Mouse (Mus musculus) layer of hippocampus, postnatal 25 days (tissue): ENCODE data around the gene Olfr372. TPM values are rescaled to one million over a fixed set of nuclear protein-coding genes. Genes with fewer than 3 reads are reported as not detected.
"Not testable (repeated sequence)": the region's sequence is repeated elsewhere in the genome, so short reads cannot be mapped to it uniquely, and the experiment has no call there.

Source experiments
- DNase-seq, 2 experiments: peaks; one replicate each; pipeline ENCODE4 v3.0.0; 2022; ENCODE audit warnings: mixed read lengths in 2 of 2, low spot score in 1 of 2; ENCODE audit errors: extremely low spot score in 1 of 2
- total RNA-seq, 2 experiments: library from RNA; stranded (reverse); gene quantifications; 2 replicates each; pipeline ENCODE4 v1.2.3; 2021

Olfr372 gene
- total RNA-seq, result not detected

DNA sequence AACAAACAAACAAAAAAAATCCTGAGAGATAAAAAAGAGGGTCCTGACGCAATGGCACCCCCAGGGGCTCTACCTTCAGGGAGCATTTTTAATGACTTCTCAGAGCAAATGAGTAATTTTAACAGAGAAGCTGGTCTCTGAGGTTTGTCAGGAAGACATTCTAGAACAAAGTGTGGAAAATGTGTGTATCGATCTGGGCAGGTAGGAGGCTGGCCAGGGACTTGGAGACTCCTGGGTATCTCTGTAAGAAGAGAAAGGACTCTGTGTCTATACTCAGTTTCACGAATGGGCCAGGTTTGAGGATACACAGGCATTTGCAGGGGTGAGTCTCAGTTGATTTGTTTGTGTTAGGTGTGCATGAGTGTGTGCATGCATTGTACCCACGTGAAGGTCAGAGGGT lies at the start of gene Olfr372:
Gene Olfr372 (plus strand): TSS at position 301 of the 400 bp plus-strand sequence.
- not testable (repeated sequence) for DNase-seq

DNA sequence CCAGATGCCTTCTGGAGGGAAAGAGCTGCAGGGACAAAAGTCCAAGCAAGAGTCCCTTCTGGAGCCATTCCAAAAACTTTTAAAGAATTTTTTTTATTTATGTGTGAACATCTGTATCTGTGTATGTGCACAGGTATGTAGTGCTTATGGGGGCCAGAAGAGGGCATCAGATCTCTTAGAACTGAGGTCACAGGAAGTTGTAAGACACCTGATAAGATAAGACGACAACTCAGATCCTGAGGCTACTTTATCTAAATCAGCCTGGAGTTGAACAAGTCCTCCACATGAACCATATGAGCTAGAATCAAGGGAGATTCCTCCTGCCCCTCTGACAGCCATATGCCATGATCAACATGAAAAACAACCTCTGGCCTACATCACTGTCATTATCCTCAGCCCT lies 41.6 kb upstream of the Olfr372 start:
- DNase-seq, result no peak

DNA sequence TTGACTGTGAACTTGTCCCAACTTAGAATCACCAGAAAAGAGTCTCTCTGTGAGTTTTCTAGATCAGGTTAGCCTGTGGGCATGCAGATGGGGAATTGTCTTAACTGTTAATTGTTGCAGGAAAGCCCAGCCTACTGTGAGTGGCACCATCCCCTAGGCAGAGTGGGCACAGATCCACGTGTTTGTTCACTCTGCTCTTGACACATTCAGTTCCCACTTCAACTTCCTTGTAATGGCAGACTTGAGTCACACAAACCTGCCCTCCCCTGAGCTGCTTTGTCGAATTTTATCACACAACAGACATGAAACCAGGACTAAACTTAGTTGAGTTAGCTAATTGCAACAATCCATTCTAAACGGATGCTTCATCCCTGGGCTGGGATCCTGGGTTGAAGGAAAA lies 40.8 kb upstream of the Olfr372 start:
- DNase-seq, result no peak

DNA sequence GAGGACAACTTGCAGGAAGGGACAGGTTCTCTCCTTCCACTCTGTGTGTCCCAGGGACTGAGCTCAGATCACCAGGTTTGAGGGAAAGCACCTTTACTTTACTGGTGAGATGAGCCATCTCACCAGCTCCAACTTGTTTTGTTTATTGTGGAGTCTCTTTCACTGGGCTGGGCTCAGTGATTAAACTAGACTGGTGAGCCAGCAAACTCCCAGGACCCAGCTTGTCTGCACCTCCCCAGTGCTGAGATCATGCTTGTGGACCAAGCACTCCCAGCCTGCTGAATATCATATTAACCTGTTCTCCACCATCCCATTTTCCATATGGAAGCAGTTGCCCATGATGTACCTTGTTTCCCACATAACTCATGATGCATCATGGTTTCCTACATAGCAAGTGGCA lies 38.1 kb upstream of the Olfr372 start:
- DNase-seq, result no peak

DNA sequence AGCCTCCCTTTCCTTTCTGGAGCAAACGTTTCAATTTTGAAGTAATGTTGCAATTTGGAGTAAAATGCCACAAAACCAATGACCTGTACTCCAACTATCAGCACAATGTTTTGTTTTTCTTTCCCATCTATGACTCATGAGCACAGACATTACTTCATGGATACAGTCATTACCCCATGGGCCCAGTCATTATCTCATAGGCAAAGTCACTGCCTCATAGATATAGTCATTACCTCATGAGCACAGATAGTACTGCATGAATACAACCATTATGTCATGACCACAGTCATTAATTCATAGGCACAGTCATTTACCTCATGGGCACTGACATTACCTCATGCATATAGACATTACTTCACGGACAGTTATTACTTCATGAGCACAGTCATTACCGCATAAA lies 35.1 kb upstream of the Olfr372 start:
- no peak for DNase-seq

DNA sequence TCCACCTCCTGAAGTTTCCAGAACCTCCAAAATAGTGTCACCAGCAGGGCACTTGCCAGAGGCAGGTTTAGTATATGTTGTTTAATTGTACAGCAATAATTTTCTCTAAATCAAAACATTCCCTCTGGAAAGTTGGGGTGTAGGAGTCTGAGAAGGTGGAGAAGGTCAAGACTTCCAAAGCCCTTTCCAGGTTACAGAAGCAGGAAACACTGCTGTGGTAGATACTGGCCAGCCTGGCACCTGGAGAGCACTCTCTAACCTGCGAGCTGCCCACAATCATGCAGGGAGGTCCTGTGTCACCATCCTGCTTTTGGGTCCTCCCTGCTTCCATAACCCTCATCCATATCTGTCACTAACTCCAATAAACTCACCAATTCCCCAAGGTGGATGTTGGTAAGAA lies 34.3 kb upstream of the Olfr372 start:
- no peak for DNase-seq

DNA sequence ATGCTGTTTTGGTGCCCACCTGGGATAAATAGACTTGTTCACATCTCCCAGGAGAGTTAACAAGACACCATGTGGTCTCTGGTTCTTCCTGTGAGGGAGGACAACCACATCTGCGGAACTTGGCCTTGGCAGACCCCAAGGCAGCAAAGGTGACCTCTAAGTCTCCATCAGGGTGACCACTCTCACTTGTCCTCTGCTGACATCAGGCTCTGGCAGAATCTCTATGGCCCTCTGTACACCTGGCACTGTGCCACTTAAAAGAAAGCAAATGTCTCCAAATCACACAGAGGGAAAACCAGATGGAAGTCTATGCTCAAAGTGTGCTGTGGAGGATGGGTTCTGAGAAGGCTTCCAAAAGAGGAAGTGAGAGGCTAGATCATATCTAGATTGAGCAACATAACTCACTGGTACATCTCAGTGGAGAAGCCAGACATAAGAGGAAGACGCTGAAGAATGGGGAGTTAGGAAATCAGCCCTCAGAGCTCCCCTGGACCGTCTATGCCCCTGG lies 32.8 kb upstream of the Olfr372 start:
- no peak for DNase-seq

DNA sequence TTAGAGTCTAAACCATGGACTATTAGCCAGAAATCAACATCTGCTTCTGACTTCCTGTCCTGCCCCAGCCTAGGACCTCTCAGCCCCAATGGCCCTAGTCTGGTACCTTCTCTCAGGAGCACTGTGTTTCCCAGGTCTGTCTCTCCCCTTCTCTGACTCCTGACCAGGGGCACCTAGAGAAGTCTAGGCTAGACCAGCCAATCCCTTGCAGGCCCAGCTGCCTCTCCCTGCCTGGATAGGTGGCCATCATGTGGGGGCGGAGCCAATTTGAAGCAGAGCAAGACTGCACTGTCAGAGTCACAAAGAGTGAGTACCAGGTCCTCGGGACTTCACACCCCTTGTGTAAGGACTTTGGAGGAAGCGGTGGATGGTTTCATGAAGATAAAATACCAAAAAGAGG lies 31.5 kb upstream of the Olfr372 start, which contains the start of gene Cyp4f18:
Gene Cyp4f18 (minus strand): TSS at position 154 of the 400 bp plus-strand sequence.
- no peak for DNase-seq

DNA sequence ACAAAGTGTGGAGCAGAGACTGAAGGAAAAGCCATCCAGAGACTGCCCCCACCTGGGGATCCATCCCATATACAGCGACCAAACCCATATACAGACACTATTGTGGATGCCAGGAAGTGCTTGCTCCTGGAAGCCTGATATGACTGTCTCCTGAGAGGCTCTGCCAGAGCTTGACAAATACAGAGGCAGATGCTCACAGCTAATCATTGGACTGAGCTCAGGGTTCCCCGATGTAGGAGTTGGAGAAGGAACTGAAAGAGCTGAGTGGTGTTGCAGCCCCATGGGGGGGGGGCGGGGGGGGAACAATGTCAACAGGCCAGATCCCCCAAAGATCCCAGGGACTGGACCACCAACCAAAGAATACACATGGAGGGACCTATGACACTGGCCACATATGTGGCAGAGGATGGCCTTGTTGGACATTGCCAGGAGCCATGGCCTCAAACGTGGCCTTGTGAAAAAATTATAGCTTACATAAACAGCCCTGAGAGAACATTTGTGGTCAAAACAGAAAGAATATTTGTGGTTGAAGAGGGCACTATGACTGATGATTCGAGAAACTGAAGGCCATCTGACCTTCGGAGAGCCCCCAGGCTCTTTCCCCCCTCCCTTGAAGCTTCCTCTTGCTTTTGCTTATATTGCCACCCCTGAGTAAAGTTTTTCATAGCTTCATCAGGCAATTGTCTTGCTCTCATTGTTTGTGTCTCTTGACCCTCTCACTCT lies 27.4 kb upstream of the Olfr372 start:
- DNase-seq, result not testable (repeated sequence)

DNA sequence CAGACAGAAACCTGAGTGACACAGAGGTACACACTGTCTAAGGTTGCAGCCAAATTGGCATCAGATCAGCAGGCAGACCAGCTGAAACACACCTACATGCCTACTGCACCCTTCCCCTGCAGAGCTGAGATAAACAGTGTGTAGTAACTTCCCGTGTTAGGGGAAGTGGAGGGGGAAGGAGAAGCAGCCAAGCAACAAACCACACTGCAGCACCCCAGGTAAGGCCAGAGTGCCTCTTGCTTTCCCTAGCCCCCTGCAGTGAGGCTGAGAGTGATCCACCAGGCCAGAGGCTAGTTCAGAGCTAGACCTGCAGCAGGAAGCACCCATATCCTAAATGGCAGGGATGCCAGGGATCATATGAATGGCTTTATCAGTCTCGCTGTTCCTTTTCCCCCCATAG lies 23.7 kb upstream of the Olfr372 start:
- DNase-seq, result not testable (repeated sequence)

DNA sequence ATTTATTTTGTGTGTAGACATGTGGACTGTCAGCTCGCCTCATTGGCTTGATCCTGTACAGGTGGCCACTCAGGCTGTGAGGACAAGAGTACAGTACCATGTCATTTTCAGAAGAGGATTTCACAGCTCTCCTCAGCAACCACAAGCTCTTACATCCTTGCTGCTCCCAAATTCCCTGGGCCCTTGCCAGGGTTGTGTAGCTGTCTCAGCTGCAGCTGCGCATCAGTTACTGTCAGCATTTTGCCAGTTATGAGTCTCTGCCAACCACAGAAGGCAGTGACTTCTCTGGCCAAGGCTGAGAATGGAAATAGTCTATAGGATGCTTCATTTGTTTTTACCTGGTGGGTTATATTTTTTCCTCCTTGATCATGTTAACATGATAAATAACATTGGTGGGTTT lies 22.9 kb upstream of the Olfr372 start:
- DNase-seq, result no peak

DNA sequence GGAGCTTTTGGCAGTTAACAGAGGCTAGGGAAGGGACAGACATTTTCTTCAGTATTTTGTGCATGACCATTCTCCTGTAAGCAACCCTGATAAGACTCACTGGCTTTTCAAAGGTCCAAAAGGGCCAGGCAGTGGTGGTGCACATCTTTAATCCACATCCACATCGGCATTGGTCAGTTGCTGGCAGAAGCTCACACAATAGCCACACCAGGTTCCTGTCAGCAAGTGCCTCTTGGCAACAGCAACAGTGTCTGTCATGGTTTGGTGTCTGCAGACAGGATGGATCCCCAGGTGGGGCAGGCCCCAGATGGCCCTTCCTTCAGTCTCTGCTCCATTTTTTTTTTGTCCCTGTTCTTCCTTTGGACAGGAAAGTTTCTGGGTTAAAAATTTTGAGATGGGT lies 22.0 kb upstream of the Olfr372 start:
- not testable (repeated sequence) for DNase-seq

DNA sequence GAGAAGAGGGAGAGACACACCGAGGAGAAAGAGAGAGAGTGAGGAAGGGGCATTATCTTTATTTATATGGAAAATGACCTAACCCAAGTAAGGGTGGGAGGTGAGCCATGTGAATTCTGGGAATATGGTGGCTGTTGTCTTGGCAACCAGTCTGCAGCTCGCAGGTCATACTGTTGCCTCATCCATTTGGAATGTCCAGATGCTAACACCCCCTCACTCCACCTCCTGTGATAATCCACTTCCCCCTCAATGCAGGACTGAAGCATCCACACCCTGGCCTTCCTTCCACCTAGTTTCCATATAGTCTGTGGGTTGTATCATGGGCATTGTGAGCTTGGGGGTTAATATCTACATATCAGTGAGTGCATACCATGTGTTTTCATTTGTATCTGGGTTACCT lies 21.2 kb upstream of the Olfr372 start:
- no peak for DNase-seq

DNA sequence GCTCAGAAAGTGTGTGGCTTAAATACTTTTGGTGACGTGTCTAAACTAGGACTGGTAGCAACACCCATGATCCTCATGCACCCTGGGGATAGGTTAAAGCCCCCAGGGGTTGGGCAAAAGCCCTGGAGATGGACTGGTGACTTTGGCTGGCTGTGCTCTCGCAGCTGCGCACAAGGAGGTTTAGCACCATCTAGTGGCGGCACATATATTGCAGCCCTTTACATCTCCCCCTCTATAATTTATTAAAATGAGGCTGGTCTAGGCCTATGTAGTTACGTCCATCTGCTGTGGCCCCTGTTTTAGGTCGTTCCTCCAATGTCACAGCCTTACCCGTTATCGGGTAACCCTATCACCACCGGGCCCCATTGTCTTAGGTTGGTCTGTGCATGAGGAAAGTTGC lies 16.1 kb upstream of the Olfr372 start:
- DNase-seq, result peak in 1 of 2 experiments; percentile 63

DNA sequence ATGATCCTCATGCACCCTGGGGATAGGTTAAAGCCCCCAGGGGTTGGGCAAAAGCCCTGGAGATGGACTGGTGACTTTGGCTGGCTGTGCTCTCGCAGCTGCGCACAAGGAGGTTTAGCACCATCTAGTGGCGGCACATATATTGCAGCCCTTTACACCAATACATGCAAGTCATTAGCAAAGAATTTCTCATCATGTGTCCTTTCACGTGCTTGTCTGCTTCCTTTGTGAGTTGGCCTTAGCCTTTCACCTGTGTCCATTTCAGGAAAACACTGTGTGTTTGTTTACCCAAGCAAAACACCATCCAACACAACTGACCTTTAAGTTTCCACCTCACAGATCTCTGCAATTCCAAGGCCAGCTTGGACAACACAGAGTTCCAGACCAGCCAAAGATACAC lies 8.1 kb upstream of the Olfr372 start:
- DNase-seq, result peak in 1 of 2 experiments; percentile 60

DNA sequence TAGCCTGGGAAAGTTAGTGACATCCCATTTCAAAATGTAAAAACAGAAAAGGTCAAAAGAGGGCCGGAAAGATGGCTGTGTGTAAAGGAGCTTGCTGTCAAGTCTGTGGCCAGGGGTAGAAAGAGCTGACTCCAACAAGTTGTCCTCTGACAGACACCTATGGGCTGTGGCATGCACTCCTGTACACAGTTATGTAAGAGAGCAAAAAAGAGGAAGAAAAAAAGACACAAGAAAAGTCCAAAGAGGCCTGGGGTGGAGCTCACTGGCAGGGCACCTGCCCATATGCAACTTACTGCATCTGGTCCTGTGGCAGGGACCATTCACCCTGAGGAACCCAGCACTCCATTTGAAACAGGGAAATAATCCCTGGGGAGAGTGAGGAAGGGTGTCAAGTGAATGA lies 1.5 kb downstream of the Olfr372 start:
- no peak for DNase-seq

DNA sequence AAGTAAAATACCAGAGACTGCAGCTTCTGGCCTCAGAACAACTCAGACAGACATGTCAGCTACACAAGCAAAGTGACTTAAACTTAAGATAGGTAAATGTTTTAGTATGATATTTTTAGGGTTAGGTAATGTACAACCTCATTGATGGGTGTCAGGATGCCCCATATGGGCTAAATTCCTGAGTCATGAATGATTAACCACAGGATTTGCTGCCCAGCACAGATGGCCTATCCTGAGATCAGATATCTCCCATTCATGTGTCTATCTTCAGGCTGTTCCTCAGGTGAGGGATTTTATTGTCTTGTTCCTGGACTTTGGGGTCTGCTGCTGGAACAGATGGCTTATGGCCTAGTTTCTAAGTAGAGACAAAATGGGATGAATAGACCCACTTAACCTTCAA lies 13.6 kb downstream of the Olfr372 start:
- DNase-seq, result not testable (repeated sequence)

DNA sequence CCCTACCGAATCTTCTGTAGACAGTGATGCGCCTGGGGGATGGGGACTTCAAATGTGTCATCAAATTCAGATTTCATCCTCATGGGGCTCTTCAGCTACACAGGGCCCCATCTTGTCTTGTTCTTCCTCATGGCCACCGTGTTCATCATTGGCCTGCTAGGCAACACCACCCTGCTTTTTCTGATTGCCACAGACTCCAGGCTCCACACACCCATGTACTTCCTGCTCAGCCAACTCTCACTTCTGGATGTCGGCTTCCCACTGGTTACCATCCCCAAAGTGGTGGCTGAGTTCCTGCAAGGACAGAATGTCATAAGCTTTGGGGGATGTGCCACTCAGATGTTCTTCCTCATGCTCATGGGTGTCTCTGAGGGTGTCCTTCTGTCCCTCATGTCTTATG lies 16.6 kb downstream of the Olfr372 start:
- not testable (repeated sequence) for DNase-seq

DNA sequence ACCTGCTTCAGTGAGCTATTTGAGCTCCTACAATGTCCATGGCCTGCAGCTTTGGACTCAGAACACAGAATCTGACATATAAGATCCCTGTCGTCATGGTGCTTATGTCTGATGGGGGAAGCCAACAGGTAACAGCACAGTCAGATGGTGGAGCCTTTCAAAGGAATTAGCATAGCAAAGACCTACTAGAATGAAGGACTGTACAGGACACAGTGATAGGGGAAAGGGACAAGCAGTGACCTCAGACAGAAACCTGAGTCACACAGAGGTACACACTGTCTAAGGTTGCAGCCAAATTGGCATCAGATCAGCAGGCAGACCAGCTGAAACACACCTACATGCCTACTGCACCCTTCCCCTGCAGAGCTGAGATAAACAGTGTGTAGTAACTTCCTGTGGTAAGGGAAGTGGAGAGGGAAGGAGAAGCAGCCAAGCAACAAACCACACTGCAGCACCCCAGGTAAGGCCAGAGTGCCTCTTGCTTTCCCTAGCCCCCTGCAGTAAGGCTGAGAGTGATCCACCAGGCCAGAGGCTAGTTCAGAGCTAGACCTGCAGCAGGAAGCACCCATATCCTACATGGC lies 25.9 kb downstream of the Olfr372 start:
- not testable (repeated sequence) for DNase-seq

DNA sequence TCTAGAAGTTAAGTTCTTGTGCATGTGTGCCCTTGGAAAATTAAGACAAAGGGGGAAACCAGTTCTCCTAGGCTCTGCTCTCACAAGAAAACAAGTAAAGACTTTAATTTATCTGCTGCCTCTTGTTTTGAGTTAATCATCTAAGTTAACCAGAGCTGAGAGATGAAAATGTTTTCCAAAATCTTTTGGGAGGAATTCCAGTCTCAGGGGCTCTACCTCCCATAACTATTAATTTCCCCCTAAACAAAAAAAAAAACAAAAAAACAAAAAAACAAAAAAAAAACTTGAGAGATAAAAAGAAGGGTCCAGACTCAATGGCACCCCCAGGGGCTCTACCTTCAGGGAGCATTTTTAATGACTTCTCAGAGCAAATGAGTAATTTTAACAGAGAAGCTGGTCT lies 41.9 kb downstream of the Olfr372 start, which contains the start of gene Olfr373:
Gene Olfr373 (plus strand): TSS at position 301 of the 400 bp plus-strand sequence.
- not testable (repeated sequence) for DNase-seq

DNA sequence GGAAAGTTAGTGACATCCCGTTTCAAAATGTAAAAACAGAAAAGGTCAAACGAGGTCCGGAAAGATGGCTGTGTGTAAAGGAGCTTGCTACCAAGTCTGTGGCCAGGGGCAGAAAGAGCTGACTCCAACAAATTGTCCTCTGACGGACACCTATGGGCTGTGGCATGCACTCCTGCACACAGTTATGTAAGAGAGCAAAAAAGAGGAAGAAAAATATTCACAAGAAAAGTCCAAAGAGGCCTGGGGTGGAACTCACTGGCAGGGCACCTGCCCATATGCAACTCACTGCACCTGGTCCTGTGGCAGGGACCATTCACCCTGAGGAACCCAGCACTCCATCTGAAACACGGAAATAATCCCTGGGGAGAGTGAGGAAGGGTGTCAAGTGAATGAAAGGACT lies 43.7 kb downstream of the Olfr372 start:
- no peak for DNase-seq

DNA sequence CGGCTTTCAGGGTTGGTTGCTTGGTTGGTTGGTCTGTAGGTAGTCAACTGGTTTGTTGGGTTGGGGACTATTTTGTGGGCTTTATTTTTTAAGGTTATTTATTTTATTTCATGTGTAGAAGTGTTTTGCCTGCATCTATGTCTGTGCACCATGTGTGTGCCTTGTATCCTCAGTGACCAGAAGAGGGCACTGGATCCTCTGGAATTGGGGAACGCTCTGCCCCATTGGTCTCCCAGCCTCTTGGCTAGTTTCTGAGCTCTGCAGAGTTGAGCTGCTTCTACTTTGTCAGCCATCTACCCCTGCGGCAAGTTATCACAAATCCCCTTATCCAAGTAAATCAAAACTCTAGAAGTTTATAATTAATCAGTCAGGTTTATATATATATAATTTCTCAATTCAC lies 46.6 kb downstream of the Olfr372 start:
- DNase-seq, result not testable (repeated sequence)
